Mouse (Mus musculus): ENCODE data around the gene Ern1. TPM values are rescaled to one million over a fixed set of nuclear protein-coding genes. Genes with fewer than 3 reads are reported as not detected.
A peak's percentile ranks its signal among the peaks of the same experiment; 100 is the strongest.
"Not testable (repeated sequence)": the region's sequence is repeated elsewhere in the genome, so short reads cannot be mapped to it uniquely, and the experiment has no call there.

Gene Ern1
- polyA plus RNA-seq, 1 experiment, result 11.8 TPM

DNA sequence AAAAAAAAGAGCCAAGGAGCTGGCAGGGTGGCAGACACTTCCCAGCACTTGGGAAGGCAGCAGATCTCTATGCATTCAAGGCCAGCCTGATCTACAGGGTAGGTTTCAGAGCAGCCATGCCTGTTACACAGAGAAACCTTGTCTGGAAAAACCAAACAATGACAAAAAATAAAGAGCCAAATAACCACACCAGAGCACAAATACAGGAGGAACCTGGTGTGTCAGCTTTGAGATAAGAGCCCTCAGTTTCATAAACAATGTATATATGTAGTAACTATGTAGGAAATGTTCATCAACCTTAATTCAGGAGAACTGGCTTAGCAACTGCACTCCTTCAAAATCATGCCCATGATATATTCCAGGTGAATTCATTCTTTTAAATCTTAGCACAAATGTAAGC, 16.5 kb upstream of the Ern1 start:
- no peak for DNase-seq (ENCODE audit: low read depth, low spot score)

GRCm38 (mm10) chr11:106503425-106503717, 15.7 kb upstream of the Ern1 start:
- no peak for DNase-seq (ENCODE audit: low read depth, low spot score)
- WGBS, result 55% methylated on average over 4 of the region's 4 CpGs

DNA sequence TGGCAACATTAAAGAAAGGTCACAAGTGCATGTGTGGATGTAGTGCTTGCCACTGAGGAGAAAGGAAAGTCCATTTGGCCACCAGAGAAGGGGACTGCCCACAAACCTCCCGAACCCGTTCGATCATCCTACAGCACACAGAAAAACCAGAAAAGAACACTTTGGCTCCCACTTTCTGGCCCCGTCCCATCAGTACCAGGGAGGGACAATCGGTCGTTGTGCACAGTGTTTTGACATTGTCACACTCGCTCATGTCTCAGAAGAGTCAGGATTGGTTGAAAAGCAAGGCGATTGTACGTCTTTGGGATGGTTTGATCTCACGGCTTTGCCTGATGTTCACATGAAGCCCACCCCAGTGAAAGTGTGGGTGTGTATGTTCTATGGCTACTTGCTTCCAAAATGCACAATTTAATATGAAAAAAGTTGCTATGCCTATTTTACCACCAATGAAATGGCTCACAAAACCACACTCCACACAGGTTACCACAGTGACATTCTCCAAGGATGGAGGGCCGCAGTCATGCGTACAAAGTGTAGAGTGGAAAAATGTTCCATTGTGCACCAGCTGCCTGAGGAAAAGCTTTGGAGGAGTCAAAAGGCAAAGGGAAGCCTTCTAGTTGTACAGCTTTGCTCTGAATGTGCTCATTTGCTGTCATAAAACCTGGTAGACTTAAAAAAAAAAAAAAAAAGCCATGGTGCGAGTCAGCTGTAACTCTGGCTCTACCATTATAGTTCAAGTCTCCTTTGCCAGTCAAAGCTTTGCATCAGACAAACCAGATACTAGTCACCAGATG, 15.2 kb upstream of the Ern1 start:
- WGBS, result 55% methylated on average over 13 of the region's 13 CpGs
- no peak for DNase-seq (ENCODE audit: low read depth, low spot score)

GRCm38 (mm10) chr11:106502159-106502505, 14.5 kb upstream of the Ern1 start:
- DNase-seq (ENCODE audit: low read depth, low spot score), result no peak

GRCm38 (mm10) chr11:106501308-106502158, 13.9 kb upstream of the Ern1 start:
- peak; percentile 55 for DNase-seq (ENCODE audit: low read depth, low spot score)
- 4% methylated on average over 22 of the region's 22 CpGs for WGBS

GRCm38 (mm10) chr11:106500393-106501307, 13.0 kb upstream of the Ern1 start:
- peak; percentile 95 for DNase-seq (ENCODE audit: low read depth, low spot score)
- under 1% methylated on average over 53 of the region's 55 CpGs for WGBS

DNA sequence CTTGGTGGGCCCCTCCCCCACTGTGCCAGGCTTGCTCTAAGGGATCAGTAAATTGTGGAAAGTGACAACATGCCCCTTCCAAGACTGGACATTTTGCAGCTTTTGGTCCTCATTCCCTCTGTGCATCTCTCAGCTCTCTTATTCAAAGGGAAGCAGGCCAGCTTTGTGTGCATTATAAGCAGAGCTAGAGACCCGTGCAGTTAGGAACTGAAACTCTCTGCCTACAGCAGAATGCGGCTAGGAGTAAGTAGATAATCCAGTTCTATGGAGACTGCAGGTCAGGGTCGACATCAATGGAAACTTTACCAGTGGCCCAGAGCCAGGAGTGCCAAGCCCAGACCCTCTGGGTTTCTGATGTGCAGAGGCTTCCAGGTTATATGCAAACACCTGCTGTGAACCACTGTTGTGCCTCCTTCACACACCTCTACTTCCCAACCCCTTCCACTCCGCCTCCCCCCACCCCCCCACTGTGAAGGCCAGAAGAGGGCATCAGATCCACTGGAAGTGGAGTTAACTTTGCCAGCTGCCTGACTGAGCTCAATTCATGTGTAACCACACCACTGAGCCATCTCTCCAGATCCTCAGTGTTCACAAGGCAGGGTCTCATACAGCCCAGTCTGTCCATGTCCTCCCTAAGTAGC, 11.2 kb upstream of the Ern1 start:
- WGBS, result 58% methylated on average over 4 of the region's 4 CpGs
- no peak for DNase-seq (ENCODE audit: low read depth, low spot score)

- no peak for DNase-seq (ENCODE audit: low read depth, low spot score)
- 65% methylated on average over 2 of the region's 2 CpGs for WGBS
Observed at GRCm38 (mm10) chr11:106497926-106498325, 10.3 kb upstream of the Ern1 start.

DNA sequence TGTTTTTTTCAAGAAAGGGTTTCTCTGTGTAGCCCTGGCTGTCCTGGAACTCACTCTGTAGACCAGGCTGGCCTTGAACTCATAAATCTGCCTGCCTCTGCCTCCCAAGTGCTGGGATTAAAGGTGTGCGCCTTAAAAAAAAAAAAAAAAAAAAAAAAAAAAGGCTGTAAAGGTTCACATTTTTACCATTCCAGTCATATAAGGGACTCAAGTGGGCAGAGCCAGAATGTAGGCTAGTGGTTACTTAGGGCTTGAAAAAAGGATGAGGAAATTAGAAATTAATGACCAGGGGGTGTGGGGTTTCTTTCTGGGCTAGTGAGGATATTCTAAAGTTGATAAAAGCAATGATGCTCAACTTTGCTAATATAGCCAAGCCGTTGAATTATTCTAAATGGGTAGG, 9.4 kb upstream of the Ern1 start:
- DNase-seq (ENCODE audit: low read depth, low spot score), result not testable (repeated sequence)
- 89% methylated on average over 2 of the region's 2 CpGs for whole genome bisulfite sequencing

DNA sequence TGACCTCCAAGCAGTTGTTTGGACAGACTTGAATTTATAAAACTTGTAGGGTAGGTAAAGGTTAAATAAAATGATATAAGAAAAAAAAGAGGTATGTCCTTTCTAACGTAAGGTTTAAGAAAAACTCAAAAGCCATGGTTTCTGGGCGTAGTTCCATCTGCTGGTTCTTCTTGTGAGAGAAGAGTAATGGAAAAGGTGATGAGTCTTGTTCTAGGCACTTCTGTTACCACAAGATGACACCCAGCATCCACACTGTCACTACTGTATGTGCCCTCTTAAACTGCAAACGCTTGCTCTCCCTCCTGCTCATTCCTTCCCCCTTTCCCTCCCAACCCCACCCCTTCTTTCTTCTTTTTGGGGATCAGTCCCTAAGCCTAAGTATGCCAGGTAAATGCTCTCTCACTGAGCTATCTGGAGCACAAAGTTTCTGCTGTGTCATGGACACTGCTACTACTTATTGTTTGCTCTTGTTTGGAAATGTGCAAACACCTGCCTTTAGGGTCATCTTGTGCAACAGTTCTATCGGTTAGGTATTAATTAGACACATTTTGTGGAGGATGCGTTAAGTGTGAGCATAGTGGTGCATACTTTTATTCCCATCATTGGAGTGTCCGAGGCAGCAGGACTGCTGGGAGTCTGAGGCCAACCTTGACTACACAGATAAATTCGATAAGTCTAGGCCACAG, 5.5 kb upstream of the Ern1 start:
- DNase-seq (ENCODE audit: low read depth, low spot score), result no peak
- 56% methylated on average over 7 of the region's 7 CpGs for WGBS

GRCm38 (mm10) chr11:106491393-106491792, 3.7 kb upstream of the Ern1 start:
- WGBS, result 0% methylated on average over 3 of the region's 3 CpGs
- peak; percentile 78 for DNase-seq (ENCODE audit: low read depth, low spot score)

- WGBS, result 88% methylated on average over 6 of the region's 6 CpGs
Observed at GRCm38 (mm10) chr11:106490600-106490999, 2.9 kb upstream of the Ern1 start.

DNA sequence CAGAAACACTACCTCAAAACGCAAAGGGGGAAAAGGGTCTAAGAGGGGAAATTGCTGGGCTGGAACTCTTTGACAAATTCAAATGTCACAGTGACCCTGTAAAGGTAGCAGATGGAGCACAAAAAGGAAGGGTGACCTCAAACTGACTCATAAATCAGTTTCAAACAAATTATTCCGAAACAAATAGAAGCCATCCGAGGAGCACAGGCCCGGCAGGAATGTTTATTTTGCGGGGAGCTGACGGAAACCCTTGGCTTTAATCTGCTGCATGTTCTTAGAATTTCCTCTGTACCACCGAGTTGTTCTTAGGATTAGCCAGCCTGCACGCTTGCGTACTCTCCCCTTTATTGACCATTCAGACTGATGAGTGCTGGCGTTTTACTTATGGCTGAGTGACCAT, 2.4 kb upstream of the Ern1 start:
- WGBS, result 63% methylated on average over 10 of the region's 10 CpGs

More at GRCm38 (mm10) chr11:106490600-106490999, 2.9 kb upstream of the Ern1 start:
- DNase-seq (ENCODE audit: low read depth, low spot score), result not testable (repeated sequence)

DNA sequence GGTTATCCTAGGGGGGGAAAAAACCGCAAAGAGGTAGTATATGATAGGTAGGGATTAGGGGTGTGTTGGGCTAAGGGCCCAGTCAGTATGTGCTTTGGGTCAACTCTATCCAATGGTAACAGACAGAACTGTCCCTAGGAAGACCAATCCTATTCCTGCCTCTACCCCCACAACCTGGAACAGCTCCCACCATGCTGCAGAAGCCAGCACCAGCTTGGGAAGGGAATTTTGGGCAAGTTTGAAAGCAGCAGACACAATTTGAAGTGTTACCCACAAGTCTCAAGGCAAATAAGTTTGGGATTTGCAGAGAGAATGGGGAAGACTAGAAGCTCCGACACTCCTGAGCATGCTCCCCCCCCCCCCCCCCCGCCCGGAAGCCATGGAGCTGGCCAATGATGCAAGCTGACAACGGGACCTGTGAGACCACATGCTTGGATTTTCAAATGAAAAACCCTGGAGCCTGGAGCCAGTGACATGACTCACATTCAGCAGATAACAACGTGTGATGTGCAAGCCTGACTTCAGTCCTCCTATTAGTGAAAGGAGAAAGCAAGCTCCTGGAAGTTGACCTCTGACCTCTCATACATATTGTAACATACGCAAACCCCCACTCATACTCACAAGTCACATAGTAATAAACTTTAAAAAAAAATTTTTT, 1.5 kb upstream of the Ern1 start:
- WGBS, result 55% methylated on average over 7 of the region's 7 CpGs
- no peak for DNase-seq (ENCODE audit: low read depth, low spot score)

More for the DNA sequence above, 2.4 kb upstream of the Ern1 start:
- no peak for DNase-seq (ENCODE audit: low read depth, low spot score)

DNA sequence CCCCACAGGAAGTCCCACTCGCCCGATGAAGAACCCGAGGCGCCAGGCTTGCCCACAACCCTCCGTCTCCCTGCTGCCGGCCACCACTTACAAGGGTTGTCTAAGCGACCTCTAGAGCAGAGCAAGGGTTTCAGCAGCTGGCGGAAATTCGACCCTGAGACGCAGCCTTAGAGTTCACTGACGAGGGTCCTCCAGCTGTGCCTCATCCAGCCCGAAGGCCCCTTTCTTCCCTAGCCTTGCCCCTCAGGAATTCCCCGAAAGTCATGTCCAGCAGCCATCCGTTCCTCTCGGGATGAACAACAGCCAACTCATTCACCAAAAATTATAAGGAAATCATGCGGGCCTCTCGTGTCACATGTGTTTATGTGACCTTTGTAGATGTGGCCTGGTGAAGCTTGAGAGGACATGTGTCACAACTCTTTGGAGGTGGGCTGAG, 492 bp upstream of the Ern1 start:
- no peak for DNase-seq (ENCODE audit: low read depth, low spot score)
- WGBS, result 5% methylated on average over 17 of the region's 17 CpGs

DNA sequence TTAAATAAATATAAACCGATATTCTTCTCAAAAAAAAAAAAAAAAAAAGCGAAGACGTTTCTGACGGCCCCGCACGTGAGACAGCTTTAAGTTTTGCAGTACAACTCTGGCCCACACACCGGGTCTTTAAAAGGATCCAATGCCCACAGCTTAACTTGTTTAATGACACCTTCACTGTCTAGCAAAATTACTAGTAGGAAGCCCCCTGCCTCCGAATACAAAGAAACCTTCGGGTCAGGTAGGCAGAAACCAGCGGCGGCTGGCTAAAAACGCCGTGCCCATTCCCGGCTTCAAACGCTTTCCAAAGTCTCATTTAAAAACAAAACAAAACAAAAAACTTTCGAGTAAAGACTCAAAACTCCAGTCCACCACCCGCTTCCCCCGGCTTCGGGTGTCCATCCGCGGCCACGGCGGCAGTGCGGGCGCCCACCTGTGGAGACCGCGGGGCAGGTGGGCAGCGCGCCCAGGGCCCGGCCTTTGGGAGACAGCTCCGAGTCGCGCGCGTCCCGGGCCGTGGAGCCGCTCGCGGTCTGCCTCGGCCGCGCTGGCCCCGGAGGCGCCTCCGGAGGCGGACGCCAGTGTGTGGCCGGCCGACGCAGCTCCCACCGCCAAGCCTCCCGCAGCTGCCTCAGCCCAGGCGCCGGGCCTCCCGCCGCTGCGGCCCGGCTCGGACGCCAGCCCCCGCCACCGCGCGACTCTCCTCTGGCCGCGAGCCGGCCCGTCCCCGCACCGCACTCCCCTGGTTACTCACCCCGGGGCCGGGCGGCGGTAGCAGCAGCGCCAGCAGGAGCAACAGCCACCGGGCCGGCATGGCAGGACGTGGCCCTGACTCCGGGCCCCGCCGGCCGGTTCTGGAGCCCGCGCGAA, 553 bp downstream of the Ern1 start:
- DNase-seq (ENCODE audit: low read depth, low spot score), result no peak
- WGBS, result under 1% methylated on average over 81 of the region's 86 CpGs

GRCm38 (mm10) chr11:106486042-106486865, 1.4 kb downstream of the Ern1 start:
- 25% methylated on average over 16 of the region's 16 CpGs for whole genome bisulfite sequencing
- DNase-seq (ENCODE audit: low read depth, low spot score), result no peak

All from large intestine, adult 2 months (tissue).